Mouse (Mus musculus) CH12.LX (cell line): ENCODE data around the gene 2410015M20Rik. TPM values are rescaled to one million over a fixed set of nuclear protein-coding genes. Genes with fewer than 3 reads are reported as not detected.

ENCODE experiments used
- DNase-seq: peaks from one replicate; pipeline ENCODE4 v3.0.0-alpha.2; 2013; ENCODE audit errors: extremely low read depth
- H3K27ac ChIP-seq: 2 replicates; pipeline ENCODE4 v1.5.1; 2012; ENCODE audit warnings: low read depth, mild to moderate bottlenecking, control low read depth, moderate library complexity; ENCODE audit not compliant: insufficient read depth
- H3K27me3 ChIP-seq: replicated peaks from 2 replicates; pipeline ENCODE3; 2012; ENCODE audit warnings: inconsistent platforms
- H3K36me3 ChIP-seq, 2 experiments: replicated peaks in 1 of 2; 2 replicates each; pipeline versions ENCODE3 to v1.6.1; 2012; ENCODE audit warnings: inconsistent platforms in 1 of 2, low read length in 1 of 2, mild to moderate bottlenecking in 1 of 2, mixed read lengths in 1 of 2, moderate library complexity in 1 of 2; ENCODE audit not compliant: control insufficient read depth in 1 of 2, insufficient read depth in 1 of 2
- H3K4me1 ChIP-seq, 2 experiments: 2 replicates each; pipeline ENCODE4 v1.6.1; 2012; ENCODE audit warnings: inconsistent platforms in 1 of 2, moderate library complexity in 1 of 2; ENCODE audit not compliant: insufficient read depth in 2 of 2, control insufficient read depth in 1 of 2
- H3K4me2 ChIP-seq: 2 replicates; pipeline ENCODE4 v1.6.1; 2012; ENCODE audit warnings: low read depth, mild to moderate bottlenecking, control low read depth; ENCODE audit not compliant: poor library complexity, insufficient read depth, severe bottlenecking
- H3K4me3 ChIP-seq, 3 experiments: fragments of 150-350 bp in 1 of 3; sonication (generic) in 1 of 3; replicated peaks in 1 of 3; 2 replicates each; pipeline versions ENCODE3 to v1.5.1; 2011 to 2012; ENCODE audit warnings: low read depth in 2 of 3, low read length in 2 of 3, mild to moderate bottlenecking in 2 of 3, moderate library complexity in 2 of 3, control low read depth in 1 of 3, improper control_type of control experiment in 1 of 3, inconsistent platforms in 1 of 3, mixed read lengths in 1 of 3; ENCODE audit not compliant: poor library complexity in 1 of 3
- H3K79me2 ChIP-seq: replicated peaks from 2 replicates; pipeline ENCODE4 v1.6.1; 2012; ENCODE audit warnings: mild to moderate bottlenecking, moderate library complexity; ENCODE audit not compliant: control insufficient read depth, poor library complexity, insufficient read depth, severe bottlenecking; ENCODE audit errors: extremely low read depth
- H3K9ac ChIP-seq: 2 replicates; pipeline ENCODE4 v1.6.1; 2012; ENCODE audit warnings: low read depth, mild to moderate bottlenecking, control low read depth, moderate library complexity; ENCODE audit not compliant: insufficient read depth
- H3K9me3 ChIP-seq: replicated peaks from 2 replicates; pipeline ENCODE3; 2012; ENCODE audit warnings: low read length, inconsistent platforms, mixed read lengths
- BHLHE40 ChIP-seq: IDR thresholded peaks from 2 replicates; pipeline ENCODE4 v1.6.1; 2011; ENCODE audit warnings: mild to moderate bottlenecking, low read depth, low read length, improper control_type of control experiment
- CHD1 ChIP-seq: IDR thresholded peaks from 2 replicates; pipeline ENCODE4 v1.6.1; 2012; ENCODE audit warnings: low read depth, low read length, improper control_type of control experiment, inconsistent platforms
- CHD2 ChIP-seq: IDR thresholded peaks from 2 replicates; pipeline ENCODE4 v1.6.1; 2011; ENCODE audit warnings: low read length, improper control_type of control experiment
- E2F4 ChIP-seq: IDR thresholded peaks from 2 replicates; pipeline ENCODE4 v1.6.1; 2011; ENCODE audit warnings: low read depth, low read length, improper control_type of control experiment; ENCODE audit not compliant: insufficient replicate concordance
- ELF1 ChIP-seq: IDR thresholded peaks from 2 replicates; pipeline ENCODE4 v1.6.1; 2014; ENCODE audit warnings: low read depth, mild to moderate bottlenecking, inconsistent platforms, low read length, improper control_type of control experiment
- EP300 ChIP-seq: IDR thresholded peaks from 2 replicates; pipeline ENCODE4 v1.6.1; 2011; ENCODE audit warnings: low read length, improper control_type of control experiment
- JUN ChIP-seq: IDR thresholded peaks from 2 replicates; pipeline ENCODE4 v1.6.1; 2011; ENCODE audit warnings: low read depth, mild to moderate bottlenecking, low read length, improper control_type of control experiment, moderate library complexity; ENCODE audit not compliant: insufficient read depth
- KAT2A ChIP-seq: IDR thresholded peaks from 2 replicates; pipeline ENCODE4 v1.6.1; 2012; ENCODE audit warnings: low read length, improper control_type of control experiment, inconsistent platforms; ENCODE audit not compliant: insufficient replicate concordance
- MAFK ChIP-seq: IDR thresholded peaks from 2 replicates; pipeline ENCODE4 v1.6.1; 2011; ENCODE audit warnings: low read length, improper control_type of control experiment; ENCODE audit not compliant: insufficient replicate concordance
- MAX ChIP-seq: IDR thresholded peaks from 2 replicates; pipeline ENCODE4 v1.6.1; 2011; ENCODE audit warnings: low read length, improper control_type of control experiment
- MAZ ChIP-seq: IDR thresholded peaks from 2 replicates; pipeline ENCODE4 v1.6.1; 2012; ENCODE audit warnings: low read depth, mild to moderate bottlenecking, inconsistent platforms, low read length, improper control_type of control experiment, moderate library complexity
- MEF2A ChIP-seq: IDR thresholded peaks from 2 replicates; pipeline ENCODE4 v1.6.1; 2014; ENCODE audit warnings: low read depth, mild to moderate bottlenecking, inconsistent platforms, low read length, improper control_type of control experiment, borderline replicate concordance
- MXI1 ChIP-seq: IDR thresholded peaks from 2 replicates; pipeline ENCODE4 v1.6.1; 2011; ENCODE audit warnings: mild to moderate bottlenecking, low read depth, low read length, improper control_type of control experiment
- NELFE ChIP-seq: IDR thresholded peaks from 2 replicates; pipeline ENCODE4 v1.6.1; 2011; ENCODE audit warnings: low read depth, low read length, improper control_type of control experiment
- NRF1 ChIP-seq: IDR thresholded peaks from 2 replicates; pipeline ENCODE4 v1.6.1; 2014; ENCODE audit warnings: low read depth, mild to moderate bottlenecking, inconsistent platforms, low read length, improper control_type of control experiment, moderate library complexity
- POLR2A ChIP-seq: IDR thresholded peaks from 2 replicates; pipeline ENCODE4 v1.6.1; 2011; ENCODE audit warnings: low read depth, mild to moderate bottlenecking, improper control_type of control experiment, low read length
- RCOR1 ChIP-seq: conservative IDR thresholded peaks from 2 replicates; pipeline ENCODE4 v1.6.1; 2012; ENCODE audit warnings: low read depth, mild to moderate bottlenecking, inconsistent platforms, low read length, improper control_type of control experiment
- SIN3A ChIP-seq: IDR thresholded peaks from 2 replicates; pipeline ENCODE4 v1.6.1; 2012; ENCODE audit warnings: low read length, improper control_type of control experiment, inconsistent platforms
- SMC3 ChIP-seq: IDR thresholded peaks from 2 replicates; pipeline ENCODE4 v1.6.1; 2011; ENCODE audit warnings: low read depth, low read length, improper control_type of control experiment
- TBP ChIP-seq: conservative IDR thresholded peaks from 2 replicates; pipeline ENCODE4 v1.6.1; 2011; ENCODE audit warnings: low read depth, low read length, improper control_type of control experiment
- TCF12 ChIP-seq: IDR thresholded peaks from 2 replicates; pipeline ENCODE4 v1.6.1; 2014; ENCODE audit warnings: low read depth, mild to moderate bottlenecking, inconsistent platforms, low read length, improper control_type of control experiment
- USF1 ChIP-seq: IDR thresholded peaks from 2 replicates; pipeline ENCODE4 v1.6.1; 2014; ENCODE audit warnings: low read depth, mild to moderate bottlenecking, inconsistent platforms, low read length, improper control_type of control experiment
- ZC3H11A ChIP-seq: IDR thresholded peaks from 2 replicates; pipeline ENCODE4 v1.6.1; 2012; ENCODE audit warnings: low read depth, mild to moderate bottlenecking, inconsistent platforms, low read length, improper control_type of control experiment
- ZMIZ1 ChIP-seq: IDR thresholded peaks from 2 replicates; pipeline ENCODE4 v1.6.1; 2012; ENCODE audit warnings: low read depth, mild to moderate bottlenecking, inconsistent platforms, low read length, improper control_type of control experiment
- ZNF384 ChIP-seq: IDR thresholded peaks from 2 replicates; pipeline ENCODE4 v1.6.1; 2012; ENCODE audit warnings: low read depth, low read length, improper control_type of control experiment, inconsistent platforms
- dilution Hi-C: fragments of 300-500 bp; cut with MboI; formaldehyde crosslinking; loops from 2 replicates; pipeline ENCODE4 v1.14.3; 2020; ENCODE audit warnings: low sequenced_read_pairs; ENCODE audit not compliant: extremely low pct_unique_long_range_greater_than_20kb, extremely low pct_ligation_motif_present
- in situ Hi-C: fragments of 300-500 bp; cut with MboI; formaldehyde crosslinking; loops from 3 replicates; pipeline ENCODE4 v1.14.3; 2019; ENCODE audit warnings: low sequenced_read_pairs, low pct_ligation_motif_present, low pct_unique_long_range_greater_than_20kb, mixed read lengths
- polyA plus RNA-seq: library from polyadenylated mRNA; unstranded; fragments of >175 nt; gene quantifications from 2 replicates; pipeline ENCODE4 v1.2.1, GENCODE M21; 2012; ENCODE audit warnings: low read depth; ENCODE audit not compliant: insufficient read length
- total RNA-seq, 2 experiments: library from RNA; depleted of rRNA; stranded (reverse); fragments of 300-350 nt in 1 of 2; fragments of >200 nt in 1 of 2; gene quantifications; 2 replicates each; pipeline ENCODE4 v1.2.3; 2012 to 2014

Gene 2410015M20Rik
- total and polyA plus RNA-seq, 3 experiments = 154 to 272 (median 202) TPM

DNA sequence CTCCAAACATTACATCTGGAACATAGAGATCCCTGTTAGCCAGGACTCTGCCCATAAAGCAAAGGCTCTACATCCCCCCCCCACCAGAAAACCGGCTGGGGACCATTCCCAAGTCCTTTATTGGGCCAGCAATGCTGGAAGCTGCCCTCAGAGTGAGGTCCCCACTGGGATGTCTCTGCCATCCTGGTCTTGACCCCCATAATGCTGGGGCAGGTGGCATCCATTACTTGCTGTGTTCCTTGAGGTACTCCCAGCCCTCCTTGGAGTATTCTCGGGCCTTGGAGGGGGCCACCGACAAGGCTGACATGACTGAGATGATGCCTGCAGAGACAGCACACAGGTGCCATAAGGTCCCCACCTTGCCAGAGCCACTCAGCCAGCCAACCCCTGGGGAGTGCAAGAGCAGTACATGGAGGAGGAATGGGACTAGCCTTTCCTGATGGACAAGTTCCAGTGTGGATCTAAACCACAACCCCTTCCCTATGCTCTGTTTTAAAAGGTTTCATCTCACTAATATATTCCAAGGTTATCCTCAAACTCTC, 2.0 kb downstream of the 2410015M20Rik start:
- Histone ChIP-seq H3K4me1 (peaks cover 3 to 38% of the 10 kb centered on the region in 2 experiments), H3K9me3 (no peaks in the 10 kb centered on the region), H3K36me3 (peaks cover 49 to 56% of the 10 kb centered on the region in 2 experiments), H3K79me2 (peaks cover 19% of the 10 kb centered on the region; the same call in 1 of the 2 replicates), H3K9ac (no peak overlapping the region), H3K4me2 (no peak overlapping the region), H3K4me3 (no peak overlapping the region)
- no peak for DNase-seq
- in situ Hi-C loops (no loop called here), dilution Hi-C loops (no loop called here)
- TF ChIP-seq MAFK (no peak), EP300 (no peak), E2F4 (no peak), ZC3H11A (no peak), MAZ (no peak), SIN3A (no peak), NRF1 (no peak), BHLHE40 (no peak), KAT2A (no peak), CHD1 (no peak), TCF12 (no peak), ZNF384 (no peak), NELFE (no peak), ELF1 (no peak)
- TF ChIP-seq, all 38 proteins: peak for 0
- H3K27me3 ChIP-seq = no peaks in the 10 kb centered on the region
- H3K27ac ChIP-seq = no peak overlapping the region

DNA sequence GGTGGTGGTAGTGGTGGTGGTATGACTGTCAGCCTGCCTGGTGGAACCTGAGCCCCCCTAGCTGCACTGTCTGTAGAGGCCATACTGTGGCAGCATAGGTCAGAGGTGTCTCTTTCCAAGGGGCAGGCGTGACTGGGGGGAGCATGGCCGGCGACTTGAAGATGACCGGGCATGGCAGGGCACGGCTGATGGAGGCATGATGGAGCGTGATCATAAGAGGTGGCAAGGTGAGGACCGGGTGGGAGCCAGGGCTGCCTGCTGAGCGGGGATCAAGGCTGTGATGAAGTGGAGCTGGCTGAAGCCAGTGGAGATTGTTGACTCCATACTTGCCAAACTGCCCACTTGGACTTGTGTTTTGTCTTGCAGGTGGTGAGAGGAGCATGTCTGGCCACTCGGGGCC, 4.1 kb downstream of the 2410015M20Rik start:
- in situ Hi-C loops = no loop called here
- Histone ChIP-seq H3K36me3 (peaks cover 68 to 75% of the 10 kb centered on the region in 2 experiments), H3K79me2 (peaks cover 19% of the 10 kb centered on the region; the same call in 1 of the 2 replicates), H3K27me3 (no peaks in the 10 kb centered on the region), H3K9me3 (no peaks in the 10 kb centered on the region), H3K9ac (no peak overlapping the region), H3K27ac (no peak overlapping the region), H3K4me2 (no peak overlapping the region), H3K4me1 (peaks cover 0 to 16% of the 10 kb centered on the region in 2 experiments; a peak in 2 of 4 replicates), H3K4me3 (no peak overlapping the region)
- no peak for DNase-seq
- dilution Hi-C loops = no loop called here
- TF ChIP-seq EP300 = no peak
- no peak for TF ChIP-seq CHD2
- no peak for TF ChIP-seq SMC3
- no peak for TF ChIP-seq RCOR1
- TF ChIP-seq CHD1 = no peak
- TF ChIP-seq USF1 = no peak
- TF ChIP-seq NRF1 = no peak
- TF ChIP-seq JUN = no peak
- TF ChIP-seq ZMIZ1 = no peak
- TF ChIP-seq SIN3A = no peak
- TF ChIP-seq MAFK = no peak
- TF ChIP-seq MXI1 = no peak
- no peak for TF ChIP-seq ZC3H11A
- TF ChIP-seq MAX = no peak
- TF ChIP-seq MEF2A = no peak
- TF ChIP-seq POLR2A = no peak
- TF ChIP-seq TBP = no peak
